Mouse (Mus musculus): ENCODE results near the gene Fgf10. TPM values are rescaled to one million over a fixed set of nuclear protein-coding genes. Genes with fewer than 3 reads are reported as not detected.

The Fgf10 gene
- polyA plus RNA-seq, 1 experiment: 0.42 TPM

DNA sequence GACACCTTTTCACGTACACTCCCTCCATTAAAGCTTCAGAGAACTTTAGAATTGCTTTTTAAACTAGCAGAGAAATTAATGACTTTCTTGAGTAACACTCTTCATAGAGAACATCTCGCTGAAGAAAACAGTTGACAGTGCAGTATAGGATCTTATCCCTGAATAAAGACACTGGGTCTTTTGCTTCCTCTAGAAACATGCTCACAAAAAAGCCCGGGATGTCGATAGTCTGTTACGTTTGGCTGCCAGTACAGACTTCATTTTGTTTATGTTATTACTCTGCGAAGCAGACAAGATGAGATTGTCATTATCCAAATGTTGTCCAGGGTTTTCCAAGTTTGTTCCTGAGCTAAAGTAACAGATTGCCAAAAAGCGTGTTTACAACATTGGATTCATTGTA lies 75.2 kb downstream of the Fgf10 start:
- no peak overlapping the region for H3K27ac ChIP-seq (ENCODE audit: insufficient read depth, low read depth, low read length)
- TF ChIP-seq CTCF (conservative IDR thresholded peaks at IDR 0.05; ENCODE audit: insufficient read depth, insufficient read length, low read depth, low read length) (no peak), POLR2A (IDR thresholded peaks at IDR 0.05; ENCODE audit: low read depth, low read length) (no peak)
- no peak for DNase-seq
- no peaks in the 10 kb centered on the region for H3K27me3 ChIP-seq (replicated peaks; ENCODE audit: control insufficient read depth, insufficient read depth, low read length)
- 85% methylated on average over 7 of the region's 7 CpGs for WGBS
- no peaks in the 10 kb centered on the region for H3K4me1 ChIP-seq (ENCODE audit: control insufficient read depth, insufficient read depth, low read length)
- H3K36me3 ChIP-seq (ENCODE audit: control insufficient read depth, insufficient read depth, low read length): no peaks in the 10 kb centered on the region
- no peak overlapping the region for H3K4me3 ChIP-seq (ENCODE audit: insufficient read depth, low read depth, low read length)

DNA sequence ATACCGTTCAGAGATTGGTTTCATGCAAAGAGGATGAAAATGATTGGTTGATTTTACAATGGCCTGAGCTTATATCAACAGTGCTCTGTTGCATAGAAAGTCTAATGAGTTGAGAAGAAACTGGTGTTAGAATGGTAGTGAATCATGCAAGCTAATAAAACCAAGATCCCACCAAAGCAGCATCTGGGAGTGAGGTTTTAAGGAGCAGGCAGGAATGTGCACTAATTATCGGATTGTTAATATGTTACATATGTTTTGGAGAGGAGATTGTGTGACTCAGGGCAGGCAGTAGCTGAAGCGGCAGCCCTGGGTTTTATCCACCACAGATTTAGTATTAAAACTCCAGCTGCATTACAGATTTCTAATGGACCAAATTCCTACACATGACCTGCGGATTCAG lies 76.8 kb downstream of the Fgf10 start:
- WGBS: 48% methylated on average over 4 of the region's 4 CpGs
- TF ChIP-seq POLR2A (IDR thresholded peaks at IDR 0.05; ENCODE audit: low read depth, low read length) (no peak), CTCF (conservative IDR thresholded peaks at IDR 0.05; ENCODE audit: insufficient read depth, insufficient read length, low read depth, low read length) (no peak)

DNA sequence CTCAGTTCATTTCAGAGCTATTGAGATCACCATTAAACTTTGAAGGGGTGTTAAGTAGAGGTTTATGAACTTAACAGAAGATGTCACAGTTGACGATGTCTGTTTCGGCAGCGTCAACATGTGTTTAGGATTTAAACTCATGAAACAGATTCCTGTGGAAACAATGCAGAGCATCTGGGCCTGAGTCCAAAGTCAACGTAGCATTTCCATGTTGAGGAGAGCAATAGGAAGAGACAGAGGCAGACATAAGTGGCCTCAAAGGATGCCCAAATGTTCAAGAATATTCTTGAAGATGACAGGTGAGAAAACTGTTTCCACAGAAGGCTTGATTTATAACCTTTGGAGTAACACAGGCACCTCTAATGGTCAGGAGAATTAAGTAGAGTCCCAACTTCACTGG lies 84.4 kb downstream of the Fgf10 start:
- H3K4me1 ChIP-seq (ENCODE audit: control insufficient read depth, insufficient read depth, low read length): no peaks in the 10 kb centered on the region
- TF ChIP-seq CTCF (conservative IDR thresholded peaks at IDR 0.05; ENCODE audit: insufficient read depth, insufficient read length, low read depth, low read length) (no peak), POLR2A (IDR thresholded peaks at IDR 0.05; ENCODE audit: low read depth, low read length) (no peak)
- H3K36me3 ChIP-seq (ENCODE audit: control insufficient read depth, insufficient read depth, low read length): no peaks in the 10 kb centered on the region
- H3K27ac ChIP-seq (ENCODE audit: insufficient read depth, low read depth, low read length): no peak overlapping the region
- H3K27me3 ChIP-seq (replicated peaks; ENCODE audit: control insufficient read depth, insufficient read depth, low read length): no peaks in the 10 kb centered on the region
- DNase-seq: no peak
- 55% methylated on average over 4 of the region's 4 CpGs for WGBS
- H3K4me3 ChIP-seq (ENCODE audit: insufficient read depth, low read depth, low read length): no peak overlapping the region

More for the DNA sequence above, 76.8 kb downstream of the Fgf10 start:
- Histone ChIP-seq H3K4me1 (ENCODE audit: control insufficient read depth, insufficient read depth, low read length) (no peaks in the 10 kb centered on the region), H3K36me3 (ENCODE audit: control insufficient read depth, insufficient read depth, low read length) (no peaks in the 10 kb centered on the region), H3K27ac (ENCODE audit: insufficient read depth, low read depth, low read length) (no peak overlapping the region), H3K4me3 (ENCODE audit: insufficient read depth, low read depth, low read length) (no peak overlapping the region), H3K27me3 (replicated peaks; ENCODE audit: control insufficient read depth, insufficient read depth, low read length) (no peaks in the 10 kb centered on the region)
- no peak for DNase-seq

DNA sequence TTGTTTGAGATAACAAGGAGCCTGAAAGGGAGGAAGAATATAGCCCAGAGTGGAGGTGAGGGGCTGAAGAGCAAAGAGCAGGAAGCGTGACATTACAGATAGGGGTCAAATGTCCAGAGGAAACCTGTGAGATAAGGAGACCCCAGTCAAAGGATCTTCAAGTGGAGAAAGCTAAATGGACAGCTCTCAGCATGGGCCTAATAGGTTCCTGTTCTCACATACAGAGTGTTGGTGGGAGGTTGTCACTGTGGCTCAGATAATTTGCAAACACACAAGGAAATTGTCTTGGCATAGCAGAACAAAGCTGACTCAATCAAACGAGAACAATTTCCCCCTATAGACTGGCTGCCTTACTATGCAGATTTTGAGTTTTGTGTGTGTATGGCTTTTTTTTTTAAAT lies 89.4 kb downstream of the Fgf10 start:
- H3K36me3 ChIP-seq (ENCODE audit: control insufficient read depth, insufficient read depth, low read length): no peaks in the 10 kb centered on the region
- TF ChIP-seq CTCF (conservative IDR thresholded peaks at IDR 0.05; ENCODE audit: insufficient read depth, insufficient read length, low read depth, low read length) (no peak), POLR2A (IDR thresholded peaks at IDR 0.05; ENCODE audit: low read depth, low read length) (no peak)
- DNase-seq: no peak
- 46% methylated on average over 2 of the region's 2 CpGs for WGBS
- no peaks in the 10 kb centered on the region for H3K4me1 ChIP-seq (ENCODE audit: control insufficient read depth, insufficient read depth, low read length)
- H3K27ac ChIP-seq (ENCODE audit: insufficient read depth, low read depth, low read length): no peak overlapping the region
- H3K4me3 ChIP-seq (ENCODE audit: insufficient read depth, low read depth, low read length): no peak overlapping the region
- no peaks in the 10 kb centered on the region for H3K27me3 ChIP-seq (replicated peaks; ENCODE audit: control insufficient read depth, insufficient read depth, low read length)

DNA sequence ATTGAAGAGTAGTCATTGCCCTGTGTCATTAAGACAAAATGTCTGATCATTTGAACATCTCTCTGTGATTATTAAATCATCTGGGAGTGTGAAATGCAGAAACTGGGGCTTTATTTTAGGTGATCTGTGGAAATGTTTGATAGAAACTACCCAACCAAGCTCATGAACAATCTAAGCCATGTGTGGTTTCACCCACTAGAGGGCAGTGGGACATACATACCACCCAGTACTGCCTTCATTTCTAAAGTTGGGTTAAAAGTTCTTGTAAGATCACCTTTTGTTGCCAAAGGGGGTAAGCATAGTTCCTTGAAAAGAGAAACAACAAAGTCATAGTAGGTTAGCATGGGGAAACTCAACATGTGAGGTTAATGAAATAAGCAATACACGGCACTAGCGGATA lies 93.4 kb downstream of the Fgf10 start:
- WGBS: 88% methylated on average over 2 of the region's 2 CpGs
- no peak overlapping the region for H3K4me3 ChIP-seq (ENCODE audit: insufficient read depth, low read depth, low read length)
- no peak overlapping the region for H3K27ac ChIP-seq (ENCODE audit: insufficient read depth, low read depth, low read length)
- peak; percentile 13 for DNase-seq
- no peak for TF ChIP-seq POLR2A (IDR thresholded peaks at IDR 0.05; ENCODE audit: low read depth, low read length)
- TF ChIP-seq CTCF (conservative IDR thresholded peaks at IDR 0.05; ENCODE audit: insufficient read depth, insufficient read length, low read depth, low read length): no peak
- no peaks in the 10 kb centered on the region for H3K36me3 ChIP-seq (ENCODE audit: control insufficient read depth, insufficient read depth, low read length)
- no peaks in the 10 kb centered on the region for H3K27me3 ChIP-seq (replicated peaks; ENCODE audit: control insufficient read depth, insufficient read depth, low read length)
- H3K4me1 ChIP-seq (ENCODE audit: control insufficient read depth, insufficient read depth, low read length): no peaks in the 10 kb centered on the region

DNA sequence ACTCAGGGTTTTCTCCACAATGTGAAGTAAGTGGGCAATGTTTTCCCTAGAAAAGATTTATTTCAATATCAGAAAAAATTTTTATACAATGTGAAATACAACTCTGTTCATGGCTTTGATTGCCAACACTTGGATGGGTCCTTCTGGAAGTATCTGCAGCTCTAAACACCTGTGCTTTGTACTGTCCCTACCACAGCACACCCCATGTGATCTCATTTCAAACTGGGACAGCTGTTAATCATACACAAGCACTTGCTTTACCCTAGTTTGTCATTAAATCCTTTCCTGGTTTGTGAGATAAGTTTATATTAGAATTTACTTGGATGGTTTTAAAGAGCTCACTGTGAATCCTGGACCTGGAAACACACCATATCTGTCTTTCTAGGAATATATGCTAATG lies 102.6 kb downstream of the Fgf10 start:
- Histone ChIP-seq H3K4me3 (ENCODE audit: insufficient read depth, low read depth, low read length) (no peak overlapping the region), H3K4me1 (ENCODE audit: control insufficient read depth, insufficient read depth, low read length) (no peaks in the 10 kb centered on the region), H3K36me3 (ENCODE audit: control insufficient read depth, insufficient read depth, low read length) (no peaks in the 10 kb centered on the region), H3K27ac (ENCODE audit: insufficient read depth, low read depth, low read length) (no peak overlapping the region), H3K27me3 (replicated peaks; ENCODE audit: control insufficient read depth, insufficient read depth, low read length) (no peaks in the 10 kb centered on the region)
- peak; percentile 63 for DNase-seq
- no peak for TF ChIP-seq CTCF (conservative IDR thresholded peaks at IDR 0.05; ENCODE audit: insufficient read depth, insufficient read length, low read depth, low read length)
- TF ChIP-seq POLR2A (IDR thresholded peaks at IDR 0.05; ENCODE audit: low read depth, low read length): no peak

DNA sequence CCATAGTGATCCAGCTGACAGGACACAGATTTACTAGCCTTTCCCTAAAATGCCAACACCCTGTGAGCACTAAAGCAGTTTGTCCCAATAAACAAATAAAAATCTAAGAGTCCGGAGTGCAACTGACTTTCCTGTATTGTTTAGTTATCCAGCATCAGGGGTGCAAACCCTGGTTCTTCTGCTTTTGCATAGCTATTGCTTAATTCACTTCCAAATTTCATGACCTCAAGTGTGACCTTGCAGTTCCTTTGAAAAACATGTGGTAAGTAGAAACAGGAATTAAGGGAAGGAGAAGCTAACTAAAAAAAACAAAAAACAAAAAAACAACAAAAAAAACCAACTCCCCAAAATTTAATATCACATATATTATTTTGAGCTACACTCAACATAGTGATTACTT lies 105.6 kb downstream of the Fgf10 start:
- H3K36me3 ChIP-seq (ENCODE audit: control insufficient read depth, insufficient read depth, low read length): no peaks in the 10 kb centered on the region
- no peaks in the 10 kb centered on the region for H3K4me1 ChIP-seq (ENCODE audit: control insufficient read depth, insufficient read depth, low read length)
- no peak for TF ChIP-seq CTCF (conservative IDR thresholded peaks at IDR 0.05; ENCODE audit: insufficient read depth, insufficient read length, low read depth, low read length)
- no peak for TF ChIP-seq POLR2A (IDR thresholded peaks at IDR 0.05; ENCODE audit: low read depth, low read length)
- DNase-seq: no peak
- no peaks in the 10 kb centered on the region for H3K27me3 ChIP-seq (replicated peaks; ENCODE audit: control insufficient read depth, insufficient read depth, low read length)
- no peak overlapping the region for H3K4me3 ChIP-seq (ENCODE audit: insufficient read depth, low read depth, low read length)
- no peak overlapping the region for H3K27ac ChIP-seq (ENCODE audit: insufficient read depth, low read depth, low read length)
- 38% methylated on average over 1 of the region's 1 CpGs for WGBS

DNA sequence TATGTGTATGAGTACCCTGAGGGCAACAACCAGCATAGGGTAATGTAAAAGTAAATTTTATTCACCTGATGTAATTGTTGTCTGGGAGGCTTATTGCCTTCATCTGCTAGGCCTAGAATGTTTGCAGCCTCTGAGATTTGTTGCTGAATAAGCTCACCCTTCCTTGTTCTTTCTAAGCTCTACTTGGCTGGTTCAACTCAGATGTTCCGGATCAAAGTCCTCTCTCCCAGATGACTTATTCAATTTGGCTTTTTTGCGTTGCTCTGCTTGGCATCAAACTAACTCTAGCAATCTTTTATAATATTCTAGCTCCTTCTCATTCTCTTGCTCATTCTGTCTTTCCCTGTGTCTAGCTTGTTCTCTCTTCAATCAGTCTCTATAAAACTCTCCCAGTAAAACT lies 109.6 kb downstream of the Fgf10 start:
- no peak overlapping the region for H3K27ac ChIP-seq (ENCODE audit: insufficient read depth, low read depth, low read length)
- H3K36me3 ChIP-seq (ENCODE audit: control insufficient read depth, insufficient read depth, low read length): no peaks in the 10 kb centered on the region
- 59% methylated on average over 2 of the region's 2 CpGs for WGBS
- H3K4me3 ChIP-seq (ENCODE audit: insufficient read depth, low read depth, low read length): no peak overlapping the region
- no peaks in the 10 kb centered on the region for H3K27me3 ChIP-seq (replicated peaks; ENCODE audit: control insufficient read depth, insufficient read depth, low read length)
- H3K4me1 ChIP-seq (ENCODE audit: control insufficient read depth, insufficient read depth, low read length): no peaks in the 10 kb centered on the region
- peak; percentile 63 for DNase-seq
- TF ChIP-seq CTCF (conservative IDR thresholded peaks at IDR 0.05; ENCODE audit: insufficient read depth, insufficient read length, low read depth, low read length) (no peak), POLR2A (IDR thresholded peaks at IDR 0.05; ENCODE audit: low read depth, low read length) (no peak)
